ENCODE assay signal across 21 mouse cellular contexts in the genomic region with DNA sequence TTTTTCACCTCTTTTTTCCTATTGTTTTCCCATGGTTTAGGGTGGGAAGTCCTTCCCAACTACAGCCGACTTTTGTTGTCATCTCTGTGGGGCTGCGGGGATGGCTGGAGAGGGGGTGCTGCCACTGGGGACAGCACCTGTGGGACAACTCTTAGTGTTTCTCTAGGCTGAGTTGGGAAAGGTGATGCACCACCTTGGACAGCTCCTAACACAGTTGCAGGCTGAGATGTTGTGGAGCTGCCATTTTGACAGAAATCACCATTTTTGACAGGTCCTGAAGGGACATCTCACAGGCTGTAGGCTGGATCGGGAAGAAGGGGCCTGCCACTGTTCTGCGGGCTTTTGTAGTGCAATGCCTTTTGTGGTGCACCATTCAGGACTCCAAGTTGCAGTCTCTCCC. TPM values are rescaled to one million over a fixed set of nuclear protein-coding genes. Genes with fewer than 3 reads are reported as not detected.
DNase-seq lines count a peak whose midpoint lies in the region; ATAC-seq and TF ChIP-seq lines count a peak whose summit lies in the region.
"Had no signal": no experiment of that assay in that cellular context is flagged by ENCODE, and none has a peak within 500 bp of the region (broad histone marks: within the 10 kb centered on the region; RNA-seq: fewer than 3 reads in every experiment).

No protein-coding gene starts in this region.

- ATAC-seq in limb, embryonic 11.5 days (ENCODE audit: insufficient number of reproducible peaks, low FRiP score, low TSS enrichment, low read depth), result no peak
- ATAC-seq in midbrain, embryonic 14.5 days (ENCODE audit: low FRiP score, low TSS enrichment), result no peak
- ATAC-seq: CD4-positive, CD25-positive, alpha-beta regulatory T cell, adult 4 months; forebrain, embryonic 13.5 days; forebrain, postnatal 0 days; intestine, embryonic 15.5 days had no signal

- no peak overlapping the region for H3K4me2 ChIP-seq in limb, embryonic 11.5 days (ENCODE audit: low read depth, severe bottlenecking)
- no peak overlapping the region for H3K4me2 ChIP-seq in midbrain, embryonic 14.5 days (ENCODE audit: low read length)
- H3K4me2 ChIP-seq: embryonic facial prominence, embryonic 13.5 days; forebrain, embryonic 13.5 days; heart, embryonic 12.5 days; hindbrain, embryonic 14.5 days; intestine, embryonic 15.5 days had no signal

- TF ChIP-seq POLR2A in cerebellum, adult 2 months (IDR thresholded peaks at IDR 0.05; ENCODE audit: borderline replicate concordance, insufficient read depth, low read length), result no peak

- DNase-seq in limb, embryonic 11.5 days (ENCODE audit: low spot score), result peak; percentile 31
- no peak for DNase-seq in limb, embryonic 10.5 days (ENCODE audit: low spot score)
- no peak for DNase-seq in ES-E14 (ENCODE audit: low read depth, low spot score)
- DNase-seq in ZHBTc4 (ENCODE audit: low read depth, low spot score), result peak; percentile 61
- DNase-seq in cerebellum, adult 2 months, result no peak
- DNase-seq in cerebellum, postnatal 4 days (ENCODE audit: low spot score in 2 of 2), result no peak
- DNase-seq in midbrain, embryonic 14.5 days, result no peak
- DNase-seq: adrenal gland, postnatal 14 days; B cell, adult 2 months; cerebellum, adult 11-12 months; cerebellum, postnatal 10 days; embryo, embryonic 11 days; forebrain, postnatal 0 days; gastrocnemius, postnatal 25 days had no signal

- no peak overlapping the region for H3K9ac ChIP-seq in limb, embryonic 11.5 days (ENCODE audit: low read length)
- 0 out of 2 replicates have a peak overlapping the region, but pooled peaks have one; percentile 17 for H3K9ac ChIP-seq in ES-E14 (ENCODE audit: insufficient read depth, low read depth, low read length, poor library complexity, severe bottlenecking)
- H3K9ac ChIP-seq in midbrain, embryonic 14.5 days (replicated peaks; ENCODE audit: low read length), result no peak overlapping the region
- H3K9ac ChIP-seq: embryonic facial prominence, embryonic 13.5 days; forebrain, embryonic 13.5 days; forebrain, postnatal 0 days; heart, embryonic 12.5 days; hindbrain, embryonic 14.5 days; intestine, embryonic 15.5 days had no signal

- TF ChIP-seq CTCF in cerebellum, adult 2 months (IDR thresholded peaks at IDR 0.05; ENCODE audit: borderline replicate concordance, insufficient read depth, low read depth, low read length), result no peak

- no peaks in the 10 kb centered on the region for H3K27me3 ChIP-seq in limb, embryonic 11.5 days (ENCODE audit: control insufficient read depth, insufficient read depth, low read length)
- H3K27me3 ChIP-seq in limb, embryonic 10.5 days (ENCODE audit: low read depth, poor library complexity, severe bottlenecking), result no peaks in the 10 kb centered on the region
- no peaks in the 10 kb centered on the region for H3K27me3 ChIP-seq in cerebellum, adult 2 months (ENCODE audit: control insufficient read depth, insufficient read depth, low read length)
- H3K27me3 ChIP-seq in midbrain, embryonic 14.5 days (ENCODE audit: control insufficient read depth, insufficient read depth, low read length), result no peaks in the 10 kb centered on the region
- H3K27me3 ChIP-seq: embryonic facial prominence, embryonic 13.5 days; forebrain, embryonic 13.5 days; heart, embryonic 12.5 days; intestine, embryonic 15.5 days had no signal

- in situ Hi-C loops in ES-E14 (cut with MboI; ENCODE audit: low sequenced_read_pairs in 2 of 2, unreplicated experiment in 2 of 2), result no loop called here

- no peak overlapping the region for H3K4me3 ChIP-seq in limb, embryonic 11.5 days (ENCODE audit: low read depth, low read length)
- no peak overlapping the region for H3K4me3 ChIP-seq in limb, embryonic 10.5 days
- H3K4me3 ChIP-seq in ES-E14 (ENCODE audit: insufficient read depth in 1 of 2, low read depth in 1 of 2, low read length in 2 of 2, poor library complexity in 1 of 2, severe bottlenecking in 1 of 2), result no peak overlapping the region
- no peak overlapping the region for H3K4me3 ChIP-seq in cerebellum, adult 2 months (replicated peaks; ENCODE audit: insufficient read depth, low read depth, low read length)
- no peak overlapping the region for H3K4me3 ChIP-seq in midbrain, embryonic 14.5 days (replicated peaks; ENCODE audit: low read depth, low read length)
- H3K4me3 ChIP-seq: embryonic facial prominence, embryonic 13.5 days; forebrain, embryonic 13.5 days; heart, embryonic 12.5 days; hindbrain, embryonic 10.5 days; intestine, embryonic 15.5 days had no signal

- no peak overlapping the region for H3K27ac ChIP-seq in limb, embryonic 11.5 days (replicated peaks; ENCODE audit: low read depth, low read length)
- H3K27ac ChIP-seq in limb, embryonic 10.5 days, result no peak overlapping the region
- no peak overlapping the region for H3K27ac ChIP-seq in ES-E14 (ENCODE audit: insufficient read depth, low read depth, low read length, poor library complexity, severe bottlenecking)
- no peak overlapping the region for H3K27ac ChIP-seq in cerebellum, adult 2 months (ENCODE audit: insufficient read depth, low read length)
- H3K27ac ChIP-seq in midbrain, embryonic 14.5 days (replicated peaks; ENCODE audit: low read depth, low read length), result no peak overlapping the region
- H3K27ac ChIP-seq: embryonic facial prominence, embryonic 13.5 days; forebrain, embryonic 13.5 days; hindbrain, embryonic 10.5 days; hindbrain, embryonic 14.5 days; intestine, embryonic 15.5 days had no signal

- H3K36me3 ChIP-seq in limb, embryonic 11.5 days (ENCODE audit: control insufficient read depth, insufficient read depth, low read length), result no peaks in the 10 kb centered on the region
- no peaks in the 10 kb centered on the region for H3K36me3 ChIP-seq in limb, embryonic 10.5 days
- H3K36me3 ChIP-seq in ES-E14 (ENCODE audit: control insufficient read depth, insufficient read depth, low read length, poor library complexity, severe bottlenecking), result no peaks in the 10 kb centered on the region
- H3K36me3 ChIP-seq in midbrain, embryonic 14.5 days (ENCODE audit: control insufficient read depth, insufficient read depth, low read length), result no peaks in the 10 kb centered on the region
- H3K36me3 ChIP-seq: embryonic facial prominence, embryonic 13.5 days; heart, embryonic 12.5 days; hindbrain, embryonic 10.5 days; intestine, embryonic 15.5 days had no signal

- H3K9me3 ChIP-seq in limb, embryonic 11.5 days (ENCODE audit: control insufficient read depth, low read length), result no peaks in the 10 kb centered on the region
- H3K9me3 ChIP-seq in limb, embryonic 10.5 days (replicated peaks), result no peaks in the 10 kb centered on the region
- H3K9me3 ChIP-seq in ES-E14 (ENCODE audit: control insufficient read depth, insufficient read depth, low read depth, low read length), result no peaks in the 10 kb centered on the region
- no peaks in the 10 kb centered on the region for H3K9me3 ChIP-seq in midbrain, embryonic 14.5 days (ENCODE audit: control insufficient read depth, low read length)
- H3K9me3 ChIP-seq: embryonic facial prominence, embryonic 13.5 days; forebrain, embryonic 13.5 days; hindbrain, embryonic 10.5 days; intestine, embryonic 15.5 days had no signal

- 93% methylated on average over 4 of the region's 4 CpGs for WGBS in limb, embryonic 11.5 days
- 85% methylated on average over 4 of the region's 4 CpGs for WGBS in limb, embryonic 10.5 days
- 72% methylated on average over 4 of the region's 4 CpGs for WGBS in cerebellum, adult 2 months
- 89% methylated on average over 4 of the region's 4 CpGs for WGBS in midbrain, embryonic 14.5 days

- H3K4me1 ChIP-seq in limb, embryonic 11.5 days (ENCODE audit: control insufficient read depth, insufficient read depth, low read length), result no peaks in the 10 kb centered on the region
- H3K4me1 ChIP-seq in limb, embryonic 10.5 days, result no peaks in the 10 kb centered on the region
- H3K4me1 ChIP-seq in ES-E14 (ENCODE audit: control insufficient read depth in 2 of 2, insufficient read depth in 2 of 2, low read length in 2 of 2, poor library complexity in 1 of 2), result peaks cover under 1 to 3% of the 10 kb centered on the region in 2 experiments; a peak in 2 of 4 replicates
- no peaks in the 10 kb centered on the region; the same call in 1 of the 2 replicates for H3K4me1 ChIP-seq in cerebellum, adult 2 months (ENCODE audit: control insufficient read depth, insufficient read depth, low read length)
- no peaks in the 10 kb centered on the region for H3K4me1 ChIP-seq in midbrain, embryonic 14.5 days (ENCODE audit: control insufficient read depth, insufficient read depth, low read length)
- H3K4me1 ChIP-seq: embryonic facial prominence, embryonic 13.5 days; heart, embryonic 12.5 days; hindbrain, embryonic 10.5 days; intestine, embryonic 15.5 days had no signal

TF ChIP-seq in ES-E14, 5 proteins besides CTCF, POLR2A, EP300 and RAD21:
- TF ChIP-seq ZNF384 (IDR thresholded peaks at IDR 0.05; ENCODE audit: low read depth, low read length), result no peak
- 0 out of 2 replicates have a peak, but pooled peaks have one; percentile 11 for TF ChIP-seq ZC3H11A (IDR thresholded peaks at IDR 0.05; ENCODE audit: borderline replicate concordance, low read depth, low read length)
- TF ChIP-seq HCFC1 (IDR thresholded peaks at IDR 0.05; ENCODE audit: borderline replicate concordance, insufficient read depth, low read length), result no peak
- TF ChIP-seq CHD2 (IDR thresholded peaks at IDR 0.05; ENCODE audit: low read depth, low read length), result no peak
- TF ChIP-seq MAFK (IDR thresholded peaks at IDR 0.05; ENCODE audit: insufficient read depth, low read depth, low read length), result no peak

RNA-seq across cellular contexts. Expression of gene Slc9a9, which starts 13.4 kb away (rescaled TPM):
- polyA plus RNA-seq in limb, embryonic 11.5 days (2014; fragmentation: Nextera tagmentation; extraction: Ambion mirVana), result 1.2 and 1.6 TPM in 2 replicates
- polyA plus RNA-seq in limb, embryonic 10.5 days (2016; fragmentation: Nextera tagmentation; extraction: Ambion mirVana), result 0.69 and 1.5 TPM in 2 replicates
- 0.13 and 0.16 TPM in 2 replicates for total RNA-seq in ES-E14 (2012; rRNA removed)
- 8.9 and 9.0 TPM in 2 replicates for polyA plus RNA-seq in cerebellum, adult 2 months (2012; rRNA removed)
- polyA plus RNA-seq in midbrain, embryonic 14.5 days (2014; fragmentation: Nextera tagmentation; extraction: Ambion mirVana), result 5.6 and 6.7 TPM in 2 replicates

Comparison
In these comparisons a context has a peak if more than half of its experiments do, and no peak if none do; other contexts are left out.
1. DNase-seq: peak in limb, embryonic 11.5 days (single experiment) and ZHBTc4 (single experiment); none in limb, embryonic 10.5 days (single experiment), ES-E14 (single experiment), cerebellum, adult 2 months (0 of 2), cerebellum, postnatal 4 days (0 of 2) and midbrain, embryonic 14.5 days (single experiment).